Mouse (Mus musculus) heart, postnatal 10 days (tissue): ENCODE data around the gene Gorasp1. TPM values are rescaled to one million over a fixed set of nuclear protein-coding genes. Genes with fewer than 3 reads are reported as not detected.
A peak's percentile ranks its signal among the peaks of the same experiment; 100 is the strongest.

Experiments used
- DNase-seq, 2 experiments: peaks; one replicate each; pipeline ENCODE4 v3.0.0; 2021
- intact Hi-C: fragments of 180-260 bp; cut with DNase I; formaldehyde crosslinking; loops from one replicate; pipeline ENCODE4 v1.15.1; 2025
- total RNA-seq, 2 experiments: library from RNA; stranded (reverse); gene quantifications; 2 replicates each; pipeline ENCODE4 v1.2.3; 2021

Gorasp1 gene
- 10 to 100 TPM; 19.1 to 22.9 TPM for total RNA-seq

GRCm38 (mm10) chr9:119937005-119937773 lies at the start of gene Gorasp1, which contains the start of gene Ttc21a:
TSS of gene Gorasp1 (minus strand) at chr9:119937565.
TSS of gene Ttc21a (plus strand) at chr9:119937606.
- intact Hi-C loops = loop anchor here (2.0 kb wide), 1 partner anchor 74 kb away; no protein-coding TSS in a partner anchor

GRCm38 (mm10) chr9:119985881-119986574 lies 48.7 kb upstream of the Gorasp1 start:
- DNase-seq = no peak
- intact Hi-C loops = no loop called here

More at GRCm38 (mm10) chr9:119937005-119937773, at the start of gene Gorasp1, which contains the start of gene Ttc21a:
- DNase-seq = peak; percentile 96 to 98

GRCm38 (mm10) chr9:119984536-119985011 lies 47.2 kb upstream of the Gorasp1 start, which contains the start of gene Csrnp1:
TSS of gene Csrnp1 (minus strand) at chr9:119984658.
- peak in 1 of 2 experiments; percentile 49 for DNase-seq
- intact Hi-C loops = loop anchor here (1.0 kb wide), 1 partner anchor 14 kb away; no protein-coding TSS in a partner anchor

GRCm38 (mm10) chr9:119983585-119984535 lies 46.5 kb upstream of the Gorasp1 start:
- intact Hi-C loops = loop anchor here (1.0 kb wide), 2 partner anchors 14 to 27 kb away; no protein-coding TSS in a partner anchor
- DNase-seq = peak; percentile 91 to 94

- intact Hi-C loops = loop anchor here (1.0 kb wide), 1 partner anchor 28 kb away; no protein-coding TSS in a partner anchor
- DNase-seq = peak; percentile 66 to 67
Observed at GRCm38 (mm10) chr9:119982956-119983551, 45.7 kb upstream of the Gorasp1 start.

- DNase-seq = peak; percentile 77 to 80
- intact Hi-C loops = no loop called here
Observed at GRCm38 (mm10) chr9:119982241-119982811, 45.0 kb upstream of the Gorasp1 start.

GRCm38 (mm10) chr9:119981183-119982179 lies 44.1 kb upstream of the Gorasp1 start:
- peak; percentile 89 to 90 for DNase-seq
- intact Hi-C loops = loop anchor here (2.0 kb wide), 1 partner anchor 17 kb away; no protein-coding TSS in a partner anchor

- no peak for DNase-seq
- intact Hi-C loops = loop anchor here (2.0 kb wide), 1 partner anchor 16 kb away; no protein-coding TSS in a partner anchor
Observed at GRCm38 (mm10) chr9:119980770-119981182, 43.4 kb upstream of the Gorasp1 start.

GRCm38 (mm10) chr9:119979749-119980148 lies 42.4 kb upstream of the Gorasp1 start:
- intact Hi-C loops = loop anchor here (2.0 kb wide), 2 partner anchors 15 to 41 kb away; no protein-coding TSS in a partner anchor
- no peak for DNase-seq

GRCm38 (mm10) chr9:119978811-119979441 lies 41.6 kb upstream of the Gorasp1 start:
- DNase-seq = no peak
- intact Hi-C loops = loop anchor here (2.0 kb wide), 1 partner anchor 40 kb away; no protein-coding TSS in a partner anchor

GRCm38 (mm10) chr9:119978151-119978810 lies 40.9 kb upstream of the Gorasp1 start:
- no peak for DNase-seq
- intact Hi-C loops = loop anchor here (2.0 kb wide), 1 partner anchor 39 kb away; no protein-coding TSS in a partner anchor

GRCm38 (mm10) chr9:119977557-119978060 lies 40.2 kb upstream of the Gorasp1 start:
- no peak for DNase-seq
- intact Hi-C loops = loop anchor here (2.0 kb wide), 1 partner anchor 39 kb away; no protein-coding TSS in a partner anchor

GRCm38 (mm10) chr9:119976704-119977556 lies 39.6 kb upstream of the Gorasp1 start:
- intact Hi-C loops = no loop called here

GRCm38 (mm10) chr9:119975286-119975685 lies 37.9 kb upstream of the Gorasp1 start:
- intact Hi-C loops = no loop called here
- DNase-seq = no peak

More at GRCm38 (mm10) chr9:119976704-119977556, 39.6 kb upstream of the Gorasp1 start:
- no peak for DNase-seq

GRCm38 (mm10) chr9:119974609-119975008 lies 37.2 kb upstream of the Gorasp1 start:
- intact Hi-C loops = no loop called here
- DNase-seq = no peak
